Mouse (Mus musculus) layer of hippocampus, adult 11-12 months (tissue): Measurements from ENCODE around the gene Egfem1.

Experiments used
- DNase-seq: peaks from one replicate; pipeline ENCODE4 v3.0.0; 2022; ENCODE audit warnings: low spot score

The Egfem1 gene

GRCm38 (mm10) chr3:29602140-29602539 is 520.3 kb downstream of the Egfem1 start:
- DNase-seq: no peak

DNA sequence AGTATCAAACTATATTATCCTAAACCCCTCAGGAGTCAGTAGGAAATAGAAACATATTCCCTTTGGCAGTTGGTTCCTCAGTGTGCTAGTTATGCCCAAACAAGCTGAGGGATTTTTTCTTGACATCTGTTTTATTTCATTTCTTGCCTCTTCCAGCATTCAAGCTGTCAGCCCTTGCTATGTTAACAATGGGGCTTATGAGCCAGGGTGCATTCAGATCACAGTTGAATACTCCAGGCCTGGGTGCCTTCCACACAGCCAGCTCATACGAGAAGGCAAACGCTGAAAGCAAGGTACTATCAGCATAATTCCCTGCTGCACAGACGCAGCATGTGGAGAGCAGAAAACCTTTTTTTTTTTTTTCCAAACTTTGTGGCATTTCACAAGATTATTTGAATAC is 526.9 kb downstream of the Egfem1 start:
- DNase-seq: peak; percentile 13

GRCm38 (mm10) chr3:29609174-29609573 is 527.4 kb downstream of the Egfem1 start:
- DNase-seq: no peak

DNA sequence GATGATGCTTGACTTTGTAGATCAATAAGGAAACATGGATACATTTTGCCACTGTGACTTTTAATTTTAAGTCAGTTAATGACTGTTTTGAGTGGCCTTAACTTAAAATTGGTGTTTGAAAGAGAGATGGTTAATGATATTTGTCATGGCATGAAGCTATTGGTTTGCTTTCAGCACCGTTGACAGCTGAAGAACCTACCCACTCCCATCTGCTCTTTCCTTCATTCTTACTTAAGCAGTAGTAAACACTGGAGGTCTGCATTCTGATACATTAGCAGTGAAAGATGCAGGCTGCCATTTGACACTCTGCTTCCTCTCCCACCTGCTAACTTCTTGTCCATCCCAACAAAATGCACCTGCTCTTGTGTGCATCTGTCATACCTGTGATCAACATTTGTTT is 537.8 kb downstream of the Egfem1 start:
- no peak for DNase-seq

DNA sequence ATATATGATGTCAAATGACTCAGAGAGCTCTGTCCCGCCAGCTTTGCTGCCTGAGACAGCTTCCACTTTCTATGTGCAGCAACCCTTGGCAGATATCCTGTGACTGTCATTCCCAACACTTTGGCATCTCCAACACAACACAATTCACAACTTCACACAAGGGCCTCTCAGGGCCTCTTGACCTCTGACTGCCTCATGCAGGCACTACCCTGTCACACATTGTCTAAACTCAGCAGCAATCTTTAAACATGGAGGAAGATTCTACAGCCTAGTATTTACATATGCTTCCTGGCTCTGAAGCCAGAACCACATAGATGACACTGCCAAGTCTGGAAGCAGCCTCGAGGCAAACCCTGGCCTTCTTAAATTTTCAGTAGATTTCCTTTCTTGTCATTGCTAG is 558.0 kb downstream of the Egfem1 start:
- no peak for DNase-seq

DNA sequence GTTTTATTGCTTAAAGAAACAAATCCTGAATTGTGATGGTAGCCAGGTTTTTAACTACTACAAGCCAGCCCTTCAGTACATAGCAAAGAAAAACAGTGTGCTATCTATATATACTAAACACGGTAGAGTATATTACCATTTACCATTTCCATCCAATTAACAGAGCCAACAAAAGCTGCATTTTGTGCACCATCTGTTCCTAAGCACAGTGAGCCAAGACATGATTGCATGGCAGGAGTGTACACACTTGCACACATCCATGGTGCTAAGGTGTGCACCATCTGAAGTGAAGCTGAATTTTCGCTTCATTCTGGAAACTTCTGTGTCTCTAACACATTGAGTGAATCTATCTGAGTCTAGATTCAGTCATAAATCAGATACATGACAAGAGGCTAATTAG is 585.0 kb downstream of the Egfem1 start:
- DNase-seq: peak; percentile 12

DNA sequence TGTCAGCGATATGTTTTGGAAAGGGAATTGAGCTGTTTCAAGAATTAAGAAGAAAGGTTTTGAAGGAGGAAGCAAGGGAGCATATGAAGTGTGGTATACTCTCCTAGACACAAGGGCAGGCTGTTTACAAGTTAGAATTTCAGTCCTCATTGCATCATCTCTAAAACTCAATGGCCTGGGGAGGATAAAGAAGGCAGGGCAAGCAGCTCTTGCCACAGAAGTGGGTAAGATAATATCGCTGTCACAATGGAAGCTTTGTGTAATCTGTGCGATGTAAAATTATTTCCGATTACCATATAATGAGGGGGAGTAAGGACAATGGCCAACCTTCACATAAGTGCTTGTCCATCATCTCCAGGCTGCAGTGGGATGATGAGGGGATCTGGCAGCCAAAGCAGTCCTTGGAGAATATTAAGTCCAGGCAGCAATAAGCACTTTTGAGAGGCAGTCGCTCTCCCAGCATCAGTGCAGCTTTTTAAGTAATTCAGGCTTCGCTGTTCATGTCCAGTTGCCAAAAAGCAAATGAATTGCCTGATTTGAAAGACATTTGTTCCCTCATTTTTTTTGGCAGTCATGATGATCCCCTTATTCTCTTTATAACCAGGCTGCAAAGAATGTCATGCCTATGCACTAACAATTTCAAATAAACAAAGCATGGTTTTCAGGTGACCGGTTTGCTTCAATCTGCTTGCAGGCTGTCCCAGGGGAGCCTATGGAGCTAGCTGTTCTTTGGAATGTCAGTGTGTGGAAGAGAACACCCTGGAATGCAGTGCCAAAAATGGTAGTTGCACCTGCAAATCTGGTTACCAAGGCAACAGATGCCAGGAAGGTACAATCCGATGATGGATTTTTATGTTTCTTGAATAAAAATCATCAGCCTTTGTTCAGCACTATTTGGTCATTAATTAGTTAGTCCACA is 607.8 kb downstream of the Egfem1 start:
- DNase-seq: peak; percentile 37

DNA sequence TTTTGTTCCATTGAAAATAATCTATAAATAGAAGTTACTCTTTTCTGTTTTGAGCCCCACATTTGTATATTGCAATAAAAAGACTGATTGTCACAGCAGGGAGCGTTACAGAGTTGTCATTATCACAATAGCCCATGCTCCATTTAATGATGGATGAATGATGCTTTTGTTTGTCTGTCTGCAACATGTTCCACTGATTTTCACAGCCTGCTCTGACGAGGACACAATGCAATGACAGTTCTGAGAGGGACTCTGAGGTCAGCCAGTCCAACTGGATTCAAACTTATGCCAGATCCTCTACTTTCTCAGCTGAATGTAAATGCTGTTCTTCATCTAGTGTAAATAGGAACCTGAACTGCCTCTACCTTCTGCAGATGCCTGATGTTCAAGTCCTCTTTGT is 619.3 kb downstream of the Egfem1 start:
- DNase-seq: peak; percentile 11

GRCm38 (mm10) chr3:29706816-29707215 is 625.0 kb downstream of the Egfem1 start:
- DNase-seq: no peak

DNA sequence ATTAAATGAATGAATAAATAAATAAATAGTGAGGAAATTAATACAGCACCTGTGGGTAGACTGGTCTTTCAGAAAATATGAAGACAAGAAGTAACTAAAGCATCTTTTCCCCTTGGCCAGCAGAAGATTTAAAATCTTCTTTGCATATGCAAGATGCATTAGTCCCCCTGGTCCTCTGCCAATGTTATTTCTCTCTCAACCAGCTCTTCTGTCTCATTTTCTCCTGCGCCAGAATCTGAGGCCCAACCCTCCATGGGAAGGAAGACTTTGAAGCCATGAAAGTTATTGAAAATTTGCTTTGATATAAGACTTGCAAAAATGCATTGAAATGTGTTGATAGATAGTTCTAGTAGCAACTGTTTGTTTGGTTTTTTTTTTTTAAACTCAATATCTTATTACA is 625.6 kb downstream of the Egfem1 start:
- no peak for DNase-seq

- DNase-seq: peak; percentile 37
Measured at GRCm38 (mm10) chr3:29726376-29726967, 644.6 kb downstream of the Egfem1 start.

GRCm38 (mm10) chr3:29730062-29730760 is 648.4 kb downstream of the Egfem1 start:
- DNase-seq: peak; percentile 47

DNA sequence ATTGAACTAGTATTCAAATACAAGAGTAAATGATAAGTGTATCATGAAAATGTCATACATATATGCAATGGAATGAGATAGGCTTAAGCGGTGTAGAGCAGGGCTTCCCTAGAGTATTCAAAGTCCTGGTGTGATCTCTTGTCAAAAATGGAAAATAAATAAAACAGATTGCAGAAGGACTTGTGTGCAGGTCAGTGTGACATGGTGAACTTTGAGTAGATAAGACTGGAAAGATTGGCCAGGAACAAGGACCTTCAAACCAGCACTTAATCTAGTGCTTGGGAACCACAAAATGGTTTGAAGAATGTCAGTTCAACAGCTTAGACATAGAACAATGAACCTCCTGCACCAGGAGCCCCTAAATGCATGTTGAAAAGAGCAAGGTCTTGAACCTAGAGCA is 649.7 kb downstream of the Egfem1 start:
- DNase-seq: no peak

DNA sequence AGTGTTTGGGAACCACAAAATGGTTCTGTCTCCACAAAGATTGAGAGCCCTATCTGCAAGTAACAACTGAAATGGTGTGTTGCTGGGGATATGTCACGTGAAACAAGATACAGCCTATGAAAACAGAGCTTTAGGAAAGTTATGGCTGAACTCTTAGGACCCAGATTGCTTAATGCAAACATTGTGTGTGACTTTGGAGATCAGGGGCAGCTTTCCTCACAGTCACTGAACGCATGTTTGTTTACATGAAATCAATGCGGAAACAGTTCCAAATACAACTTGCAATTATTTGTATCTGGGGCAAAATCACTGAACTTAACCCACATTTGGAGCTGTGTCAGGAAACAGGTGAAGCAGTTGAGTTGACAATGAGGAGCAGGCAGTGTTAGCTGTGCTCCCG is 650.8 kb downstream of the Egfem1 start:
- DNase-seq: no peak

- no peak for DNase-seq
Measured at GRCm38 (mm10) chr3:29734251-29734650, 652.4 kb downstream of the Egfem1 start.

DNA sequence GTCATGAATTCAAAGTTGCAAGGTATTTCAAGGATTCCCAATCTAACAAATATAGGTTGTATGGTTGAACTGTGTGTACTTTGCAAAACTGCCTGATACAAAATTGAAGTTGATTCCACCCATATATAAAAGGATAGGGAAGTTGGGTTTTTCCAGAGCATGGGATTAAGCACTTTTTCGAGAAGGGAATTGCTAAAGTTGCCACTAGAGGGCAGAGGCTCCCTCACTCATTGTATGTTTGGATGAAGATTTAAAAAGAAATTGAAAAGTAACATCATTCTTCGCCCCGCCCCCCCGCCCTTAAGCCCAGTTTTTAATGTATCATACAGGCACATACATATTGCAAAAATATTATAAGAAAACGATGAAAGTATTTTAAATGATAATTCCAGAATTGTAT is 657.5 kb downstream of the Egfem1 start:
- DNase-seq: no peak
